Mouse (Mus musculus) layer of hippocampus, adult 11-12 months (tissue): ENCODE results near the gene Mapk11.

Source experiments
- DNase-seq: peaks from one replicate; pipeline ENCODE4 v3.0.0; 2022; ENCODE audit warnings: low spot score

Mapk11 gene

DNA sequence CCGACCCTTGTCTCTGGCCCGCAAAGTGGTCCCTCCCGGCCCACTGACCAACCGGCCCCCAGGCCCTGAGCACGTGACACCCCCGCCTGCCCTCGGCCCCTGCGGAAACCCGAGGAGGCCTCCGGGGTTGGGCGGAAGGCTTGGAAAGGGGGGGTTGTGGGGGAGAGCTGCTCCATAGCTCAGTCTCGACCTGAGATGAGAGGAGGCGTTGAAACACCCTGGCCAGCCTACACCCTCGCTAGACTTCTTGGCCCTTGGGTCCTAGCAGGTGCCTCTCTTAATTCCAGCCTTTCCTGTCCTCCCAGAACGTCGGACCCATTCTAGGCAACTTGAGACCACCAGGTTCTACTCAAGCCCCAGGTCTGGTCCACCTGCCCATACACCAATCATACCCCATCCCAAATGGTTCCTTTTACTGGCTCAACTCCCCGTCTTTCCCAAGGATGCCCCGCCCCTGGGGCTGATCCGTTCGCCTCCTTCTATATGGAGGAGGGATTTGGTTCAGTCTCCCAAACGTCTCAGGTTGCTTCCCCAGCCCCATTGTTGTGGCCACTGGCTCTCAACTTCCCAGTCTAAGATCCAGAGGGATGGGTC is 8.7 kb downstream of the Mapk11 start, which contains the start of gene Mapk12:
Gene Mapk12 (minus strand): TSS at position 45 of the 594 bp plus-strand sequence.
- DNase-seq, result no peak

DNA sequence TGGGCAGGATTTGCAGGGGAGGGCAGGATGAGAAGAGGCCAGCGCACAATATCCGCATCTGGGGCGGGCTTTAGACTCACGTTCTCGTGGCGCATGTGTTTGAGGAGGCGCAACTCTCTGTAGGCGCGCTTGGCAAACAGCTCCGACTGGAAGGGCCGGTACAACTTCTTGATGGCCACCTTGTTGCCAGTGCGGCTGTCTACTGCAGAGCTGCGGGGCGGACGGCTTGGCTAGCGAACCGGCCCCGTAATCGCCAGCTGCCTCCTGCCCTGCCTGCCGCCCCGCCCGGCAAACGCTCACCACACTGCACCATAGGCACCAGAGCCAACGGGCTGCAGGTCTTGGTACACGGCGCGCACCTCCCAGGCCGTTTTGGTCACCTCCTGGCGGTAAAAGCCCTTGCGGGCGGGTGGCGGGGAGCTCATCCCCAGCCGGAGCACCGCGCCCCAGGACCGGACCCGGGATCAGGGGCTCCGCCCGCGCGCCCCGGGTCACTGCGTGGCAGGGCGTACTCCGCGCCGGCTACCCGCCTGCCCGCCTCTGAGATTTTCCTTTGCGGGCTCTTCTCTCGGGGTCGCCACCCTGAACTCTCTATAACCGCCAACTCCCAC is 9.3 kb downstream of the Mapk11 start:
- DNase-seq, result no peak

DNA sequence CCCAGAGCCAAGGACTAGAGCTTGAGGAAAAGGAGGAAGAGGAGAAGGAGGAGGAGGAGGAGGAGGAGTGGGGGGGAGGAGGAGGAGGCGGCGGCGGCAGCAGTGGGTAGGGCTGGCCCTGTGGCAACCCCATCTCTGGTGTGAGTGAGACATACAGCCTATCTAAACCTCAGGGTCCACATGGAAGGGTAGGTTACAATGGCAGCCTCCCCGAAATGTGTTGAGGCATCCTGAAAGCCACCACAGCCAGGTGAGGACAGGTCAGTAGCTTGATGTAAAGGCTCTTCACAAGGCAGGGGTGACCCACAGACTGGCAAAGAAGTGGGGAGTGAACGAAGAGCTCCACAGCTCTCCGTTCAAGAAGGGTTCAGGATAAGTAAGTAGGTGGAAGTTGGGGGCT is 10.9 kb downstream of the Mapk11 start:
- no peak for DNase-seq

DNA sequence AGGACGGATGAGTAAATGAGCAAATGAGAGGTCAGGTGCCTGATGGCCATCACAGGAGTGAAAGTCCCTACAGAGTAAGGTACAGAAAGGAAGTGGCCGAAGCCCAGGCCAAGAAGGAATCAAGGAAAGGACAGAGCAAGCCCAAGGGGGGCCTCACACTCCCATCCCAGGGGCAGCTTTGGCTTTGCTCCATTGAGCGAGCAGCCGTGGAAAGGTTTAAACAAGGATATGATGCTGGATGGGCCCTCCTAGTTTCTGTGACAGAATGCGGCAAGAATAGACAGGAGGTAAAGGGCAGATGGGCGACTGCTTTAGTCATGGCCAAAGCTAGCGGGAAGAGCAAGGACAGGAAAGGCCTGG is 11.4 kb downstream of the Mapk11 start:
- DNase-seq, result no peak

DNA sequence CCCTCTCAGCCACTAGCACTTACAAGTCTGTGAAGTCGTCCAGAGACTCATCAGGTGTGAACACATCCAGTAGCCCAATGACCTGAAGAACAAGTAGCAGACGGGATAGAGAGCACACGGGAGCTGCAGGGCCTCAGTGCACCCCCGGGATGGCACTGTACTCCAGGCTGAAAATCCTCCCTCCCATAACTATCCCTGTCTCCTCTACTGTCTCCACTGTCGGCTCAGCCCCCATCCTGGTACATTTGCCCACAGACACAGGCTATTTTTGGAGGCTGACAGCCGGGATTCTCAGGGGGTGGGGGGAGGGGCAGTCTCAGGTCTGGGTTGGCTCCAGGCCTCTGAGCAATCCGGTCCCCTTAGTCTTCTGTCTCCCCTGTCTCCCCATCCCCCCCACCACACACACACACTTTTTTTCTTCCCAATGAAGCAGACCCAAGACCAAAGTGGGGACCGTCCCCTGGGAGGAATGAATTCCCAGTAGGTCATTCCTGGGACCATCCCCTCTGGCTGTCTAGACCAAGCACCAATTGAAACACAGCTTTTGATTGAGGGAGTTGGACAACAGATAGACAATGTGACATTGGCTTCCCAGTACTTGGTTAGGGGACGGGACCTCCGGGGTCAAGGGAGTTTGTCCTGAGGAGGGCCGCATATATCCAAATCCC is 11.9 kb downstream of the Mapk11 start:
- no peak for DNase-seq

DNA sequence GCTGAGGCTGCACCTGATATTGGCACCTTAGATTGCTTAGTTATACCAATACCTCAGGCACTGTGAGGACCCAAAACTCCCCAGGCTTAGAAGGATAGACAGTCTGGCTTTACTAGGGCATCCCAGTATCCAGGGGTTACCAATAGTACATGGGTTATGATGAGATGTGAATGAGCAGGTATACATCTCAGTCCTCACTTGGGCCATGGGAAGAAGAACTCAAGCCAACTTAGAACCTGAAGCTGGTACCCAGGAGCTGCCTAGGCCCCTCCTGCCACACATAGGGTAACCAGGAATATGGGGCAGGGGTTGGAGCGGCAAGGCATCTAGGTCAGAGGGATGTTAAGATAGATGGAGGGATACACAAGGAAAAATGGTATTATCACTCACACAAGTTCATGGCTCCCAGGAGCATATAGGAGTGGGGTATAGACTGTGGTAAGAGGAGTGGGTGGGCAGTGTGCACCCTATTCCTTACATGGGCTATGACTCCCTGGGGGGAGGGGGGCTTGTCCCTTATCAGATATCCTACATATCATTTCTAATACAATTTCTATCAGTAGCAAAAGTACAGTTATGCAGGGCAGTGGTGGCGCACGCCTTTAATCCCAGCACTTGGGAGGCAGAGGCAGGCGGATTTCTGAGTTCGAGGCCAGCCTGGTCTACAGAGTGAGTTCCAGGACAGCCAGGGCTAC is 12.8 kb downstream of the Mapk11 start:
- no peak for DNase-seq

DNA sequence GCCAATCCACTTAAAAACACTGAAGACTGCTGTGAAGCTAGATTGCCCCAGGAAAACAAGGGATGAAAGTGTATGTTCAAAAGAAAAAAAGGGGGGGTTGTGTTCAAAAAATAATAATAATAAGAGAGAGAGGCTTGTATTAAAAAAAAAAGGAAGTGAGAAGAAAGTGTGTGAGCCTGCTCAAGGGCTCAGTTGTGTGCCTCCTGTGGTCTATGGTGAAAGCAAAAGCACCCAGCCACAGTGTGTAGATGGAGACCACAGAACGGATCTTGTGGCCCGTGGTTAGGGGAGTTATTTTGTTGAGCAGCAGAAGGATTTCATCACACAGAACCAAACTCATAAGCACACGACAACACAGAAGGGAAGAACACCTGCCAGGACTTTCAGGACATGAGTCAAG is 18.1 kb downstream of the Mapk11 start:
- DNase-seq, result no peak

DNA sequence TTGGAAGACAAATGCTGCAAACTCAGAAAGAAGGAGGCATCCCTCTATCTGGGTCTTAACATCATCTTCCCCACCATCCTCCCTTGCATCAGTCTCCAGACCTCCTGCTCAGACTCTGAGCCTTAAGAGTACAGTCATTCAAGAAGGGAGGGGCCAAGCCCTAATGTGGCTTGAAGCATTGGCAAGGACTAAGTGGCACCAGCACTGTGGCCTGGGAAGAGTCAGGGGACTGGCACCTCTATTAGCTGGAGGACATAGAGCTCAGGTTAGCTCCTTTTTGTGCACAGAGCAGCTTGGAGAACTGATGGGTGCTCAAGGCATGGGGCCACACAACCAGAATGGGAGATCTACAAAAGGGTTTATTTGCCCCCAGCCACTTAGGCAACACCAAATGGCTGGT is 19.2 kb downstream of the Mapk11 start:
- no peak for DNase-seq

DNA sequence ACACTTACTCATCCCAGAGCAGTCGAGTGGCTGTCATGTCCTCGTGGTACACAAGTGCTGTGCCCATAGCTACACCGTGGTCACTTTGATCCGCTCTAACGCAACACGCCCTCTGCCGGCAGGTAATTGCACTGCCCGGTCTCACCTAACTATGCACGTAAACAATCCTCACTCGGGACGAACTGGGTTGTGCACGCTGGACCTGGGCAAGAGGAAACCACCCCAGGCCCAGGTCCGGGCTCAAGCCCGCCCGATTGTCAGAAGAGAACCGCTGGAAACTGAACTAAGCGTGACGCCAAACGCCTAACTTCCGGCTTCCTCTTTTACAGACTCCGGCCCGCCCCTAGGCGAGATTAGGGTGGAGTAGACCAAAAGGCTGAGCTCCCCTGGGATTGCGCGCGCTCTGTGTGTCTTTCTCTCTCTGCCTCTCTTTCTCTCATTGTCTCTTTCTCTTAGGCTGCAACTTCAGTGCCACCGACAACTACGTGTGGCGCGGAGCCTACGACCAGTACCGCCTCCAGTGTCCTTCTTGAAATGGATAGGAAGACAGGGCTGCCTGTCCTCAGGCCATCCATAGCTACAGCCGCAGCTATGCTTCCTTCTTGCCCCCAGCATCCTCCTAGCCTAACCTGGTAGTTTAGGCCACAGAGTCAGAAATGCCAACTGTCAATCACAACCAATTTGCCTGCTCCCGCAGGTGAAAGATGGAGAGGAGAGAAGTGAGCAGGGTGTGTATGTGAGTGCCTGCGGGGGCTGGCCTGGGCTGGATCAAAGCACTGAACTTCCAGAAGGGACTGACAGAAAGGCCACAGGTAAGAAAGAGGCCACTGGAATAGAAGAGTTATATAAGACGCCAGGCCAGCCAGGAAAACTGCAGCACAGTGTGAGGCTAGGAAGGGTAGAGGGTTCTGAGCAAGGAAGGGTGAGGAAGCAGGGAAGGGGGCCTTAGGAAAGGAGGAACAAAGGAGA is 20.8 kb downstream of the Mapk11 start, which contains the start of gene Hdac10:
Gene Hdac10 (minus strand): TSS at position 319 of the 969 bp plus-strand sequence.
- peak; percentile 85 for DNase-seq

DNA sequence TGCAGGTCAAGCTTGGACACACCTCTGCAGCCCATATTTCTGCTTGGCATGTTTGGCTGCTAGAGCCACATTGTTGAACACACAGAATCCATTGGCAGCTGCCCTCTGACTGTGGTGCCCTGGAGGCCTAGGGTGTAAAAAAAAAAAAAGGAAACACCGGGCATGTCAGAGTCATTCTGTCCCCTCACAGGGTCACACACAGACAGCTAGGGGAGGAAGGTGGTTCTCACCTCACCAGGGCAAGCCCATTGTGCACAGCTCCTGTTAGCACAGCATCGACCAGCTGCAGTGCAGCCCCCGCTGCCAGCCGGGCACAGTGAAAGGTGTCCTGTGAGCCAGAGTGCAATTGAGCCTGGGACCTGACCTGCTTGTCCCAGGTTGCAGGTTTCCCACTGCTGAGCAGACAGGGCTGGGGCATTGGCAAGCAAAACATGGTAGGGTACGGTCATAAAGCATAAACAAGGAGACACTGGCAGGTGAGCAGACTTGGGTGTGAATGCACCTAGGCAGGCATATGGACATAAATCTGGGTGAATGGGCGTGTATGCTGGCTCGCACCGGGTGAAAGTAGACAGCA is 22.0 kb downstream of the Mapk11 start:
- no peak for DNase-seq

DNA sequence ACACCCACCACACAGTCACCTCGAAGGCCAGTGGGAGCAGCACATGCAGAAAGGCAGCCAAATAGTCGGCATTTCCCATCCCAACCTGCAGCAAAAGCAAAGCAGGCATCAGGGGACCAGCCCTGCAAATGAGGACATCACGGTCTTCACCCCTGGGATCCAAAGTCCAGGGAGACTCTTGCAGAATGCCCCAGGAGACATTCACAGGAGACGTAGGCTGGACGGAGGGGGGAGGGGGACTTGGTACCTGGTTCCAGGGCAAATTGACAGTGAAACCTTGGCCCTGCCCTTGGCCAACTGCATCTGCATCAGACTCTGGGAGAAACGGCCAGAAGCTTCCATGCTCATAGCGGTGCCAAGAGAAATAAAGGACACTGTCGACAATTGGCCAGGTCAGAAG is 22.8 kb downstream of the Mapk11 start:
- no peak for DNase-seq

DNA sequence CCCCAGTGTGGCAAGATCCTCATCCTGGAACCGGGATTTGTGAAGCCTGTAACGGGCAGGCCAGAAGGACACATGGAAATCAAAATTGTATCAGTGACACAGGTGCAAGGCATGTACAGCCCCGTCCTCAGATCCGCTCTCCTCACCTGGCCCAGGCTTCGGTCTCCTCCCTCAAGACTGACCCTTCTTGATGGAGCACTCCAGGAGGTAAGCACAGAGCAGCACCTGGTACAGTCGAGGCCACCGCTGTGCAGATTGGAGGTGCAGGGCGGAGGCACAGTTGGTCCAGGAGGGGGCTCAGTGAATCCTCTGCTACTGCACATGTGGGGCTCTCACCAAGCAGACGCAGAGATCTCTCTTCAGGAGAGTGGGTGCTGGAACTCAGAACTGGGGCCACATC is 24.1 kb downstream of the Mapk11 start:
- no peak for DNase-seq

DNA sequence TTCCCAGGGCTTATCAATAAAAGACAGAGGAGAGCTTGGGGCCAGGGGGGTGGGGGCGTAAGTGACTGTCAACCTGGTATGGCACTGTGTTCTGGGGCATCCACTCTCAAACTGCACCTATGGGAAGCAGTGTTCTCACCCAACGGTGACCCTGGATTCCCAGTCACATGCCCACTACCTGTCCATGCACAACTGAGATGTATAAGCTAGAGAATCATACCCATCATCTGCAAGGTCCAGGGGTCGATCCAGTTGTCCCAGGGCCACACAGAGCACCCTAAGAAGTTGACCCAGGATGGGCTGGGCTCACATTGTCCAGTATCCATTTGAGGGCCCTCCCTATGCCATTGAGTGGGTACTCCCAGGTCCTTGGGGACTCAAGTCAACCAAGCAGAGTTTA is 25.1 kb downstream of the Mapk11 start:
- DNase-seq, result no peak

DNA sequence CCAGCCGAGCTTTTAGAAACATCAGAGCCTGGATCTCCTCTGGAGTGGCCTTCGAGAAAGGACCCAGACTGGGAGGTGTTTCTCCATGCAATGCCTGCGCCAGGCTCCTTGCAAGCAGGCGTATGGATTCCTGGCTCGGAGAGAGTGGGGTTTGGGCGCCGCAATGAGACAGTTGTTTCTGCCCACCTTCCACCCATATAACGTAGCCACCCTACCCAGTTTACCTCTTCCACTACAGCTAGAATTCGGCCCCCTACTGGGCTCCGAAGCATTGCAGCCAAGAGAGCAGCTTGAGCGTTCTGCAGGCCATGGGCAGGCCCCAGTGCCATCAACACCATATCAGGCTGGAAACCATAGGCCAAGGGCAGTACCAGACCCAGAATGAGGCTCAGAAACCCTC is 25.8 kb downstream of the Mapk11 start:
- DNase-seq, result peak; percentile 70

DNA sequence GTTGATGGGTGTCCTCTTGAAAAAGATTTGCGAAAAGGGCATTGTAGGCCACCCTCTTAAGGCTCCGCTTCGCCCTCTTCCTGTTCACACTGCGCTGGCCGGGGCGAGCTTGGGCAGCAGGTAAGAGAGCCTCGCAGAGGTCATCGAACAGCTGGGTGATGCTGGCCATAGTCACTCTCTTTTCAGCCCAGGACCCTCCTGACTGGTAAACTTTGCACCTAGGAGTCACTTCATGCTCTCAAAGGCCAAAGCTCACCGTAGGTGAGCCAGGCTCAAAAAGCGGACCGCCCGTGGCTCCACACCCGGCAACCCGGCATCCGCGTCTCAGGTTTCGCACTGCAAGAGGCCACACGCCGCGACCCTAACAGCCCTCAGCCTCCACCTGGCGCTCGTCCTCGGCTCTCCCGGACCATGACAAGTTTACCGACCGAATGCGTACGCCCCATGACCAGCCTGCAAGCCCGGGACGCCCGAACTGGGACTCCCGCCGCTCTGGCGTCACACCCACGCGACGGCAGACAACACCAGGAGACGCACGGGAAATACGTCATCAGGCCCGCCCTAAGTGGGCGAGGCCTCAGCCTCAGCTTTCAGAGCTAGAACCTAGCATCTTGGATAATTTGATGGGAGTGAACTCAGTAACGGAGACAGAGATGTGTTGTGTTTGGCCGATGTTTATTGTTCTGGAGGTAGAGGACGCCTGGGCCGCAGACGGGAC is 26.6 kb downstream of the Mapk11 start, which contains the start of gene Tubgcp6:
Gene Tubgcp6 (minus strand): TSS at position 464 of the 718 bp plus-strand sequence.
- peak; percentile 95 for DNase-seq

DNA sequence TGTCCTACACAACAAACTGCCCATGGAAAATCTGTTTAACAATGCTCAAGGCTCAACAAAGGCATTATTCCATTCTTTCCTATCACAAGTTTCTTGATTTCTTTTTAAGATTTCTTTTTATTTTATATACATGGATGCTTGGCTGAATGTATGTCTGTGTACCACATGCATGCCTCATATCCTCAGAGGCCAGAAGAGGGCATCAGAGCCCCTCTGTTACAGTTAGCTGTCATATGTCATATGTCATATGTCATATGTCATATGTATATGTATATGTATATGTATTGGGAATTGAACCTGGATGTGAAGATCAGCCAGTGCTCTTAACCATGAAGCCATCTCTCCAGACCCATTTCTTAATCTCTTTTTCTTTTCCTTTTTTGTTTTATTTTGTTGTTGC is 31.4 kb downstream of the Mapk11 start:
- no peak for DNase-seq

DNA sequence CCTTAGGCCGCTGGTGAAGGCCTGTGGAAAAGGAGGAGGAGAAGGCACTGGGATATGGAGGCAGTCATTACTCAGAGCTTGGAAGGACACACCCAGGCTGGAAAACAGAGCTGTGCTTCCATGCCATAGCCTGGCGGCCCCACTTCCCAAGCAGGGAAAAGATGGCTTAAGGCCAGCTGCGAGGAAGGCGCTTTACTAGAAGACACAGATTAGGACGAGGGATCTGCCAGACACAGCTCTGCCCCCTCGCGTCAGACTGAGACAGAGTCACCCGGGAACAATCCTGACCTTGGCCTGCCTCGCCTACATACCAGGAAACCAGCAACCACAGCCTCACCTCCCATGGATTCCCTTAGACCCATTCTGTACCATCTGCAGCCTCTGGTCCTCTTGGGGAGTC is 39.3 kb downstream of the Mapk11 start:
- DNase-seq, result no peak

DNA sequence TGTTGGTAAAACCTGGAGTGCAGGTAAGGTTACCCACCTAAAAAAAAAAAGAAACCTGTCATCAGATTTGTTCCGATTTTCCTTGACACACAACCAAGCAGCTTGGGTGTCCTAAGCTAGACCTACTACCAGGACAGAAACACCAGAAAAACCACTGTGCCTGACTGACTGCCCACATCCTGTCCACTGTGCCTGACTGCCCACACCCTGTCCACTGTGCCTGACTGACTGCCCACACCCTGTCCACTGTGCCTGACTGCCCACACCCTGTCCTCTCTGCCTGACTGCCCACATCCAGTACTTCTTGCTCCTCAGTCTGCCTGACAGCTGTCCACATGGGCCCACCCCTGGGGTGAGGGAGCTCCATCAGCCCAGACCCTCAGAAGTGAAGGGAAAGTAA is 42.5 kb downstream of the Mapk11 start:
- no peak for DNase-seq

DNA sequence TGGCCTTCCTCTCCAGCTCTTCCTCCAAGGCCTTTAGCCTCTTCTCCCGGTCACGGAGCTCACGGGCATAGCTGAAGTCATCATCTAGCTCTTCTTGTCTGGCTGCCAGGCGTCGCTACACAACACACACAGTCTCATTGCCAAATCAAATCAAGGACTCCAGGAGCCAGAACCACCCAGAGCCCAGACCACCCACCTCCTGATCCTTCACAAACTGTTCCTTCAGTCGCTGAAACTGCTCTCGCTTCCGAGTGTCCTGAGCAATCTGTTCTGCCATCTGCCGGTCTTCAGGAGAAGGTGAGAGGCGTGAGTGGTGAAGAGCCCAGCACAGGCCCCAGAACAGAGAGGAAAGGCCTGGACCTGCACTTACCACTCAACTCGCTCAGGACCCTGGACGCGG is 43.4 kb downstream of the Mapk11 start:
- DNase-seq, result no peak

DNA sequence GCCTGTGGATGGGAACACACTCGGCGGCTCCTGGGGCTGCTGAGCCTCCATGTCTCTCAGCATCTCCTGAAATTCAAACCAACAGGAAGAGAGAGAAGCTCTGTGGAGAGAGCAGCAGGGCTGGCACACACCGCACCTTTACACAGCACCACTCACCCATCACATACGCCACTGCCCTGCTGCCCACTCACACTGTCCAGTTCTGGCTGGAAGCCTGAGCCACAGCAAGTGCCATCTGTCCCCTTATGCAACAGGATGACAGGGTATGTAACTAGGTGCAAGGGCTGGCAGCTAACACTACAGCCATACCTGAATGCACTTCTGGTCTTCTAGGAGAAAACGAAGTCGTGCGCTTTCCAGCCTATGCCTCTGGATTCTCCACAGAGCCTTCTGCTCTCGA is 45.0 kb downstream of the Mapk11 start:
- no peak for DNase-seq

DNA sequence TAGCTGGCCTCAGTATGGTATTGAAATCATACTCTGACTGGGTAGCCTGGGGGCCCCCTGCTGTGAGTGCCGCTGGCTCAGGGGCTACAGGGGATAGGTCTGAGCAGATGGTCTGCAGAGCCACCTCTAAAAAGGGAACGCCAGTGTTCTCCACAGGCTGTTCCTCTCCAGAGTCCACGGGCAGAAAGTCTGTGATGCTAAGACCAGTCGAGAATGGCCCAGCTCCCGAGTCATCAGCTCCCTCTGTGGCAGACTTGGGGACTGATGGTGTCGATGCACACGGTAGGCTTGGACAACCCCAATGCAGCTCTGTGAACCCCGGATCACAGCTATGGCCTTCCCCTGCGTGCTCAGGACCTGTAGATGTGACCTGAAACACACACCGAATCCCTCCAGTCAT is 45.5 kb downstream of the Mapk11 start:
- no peak for DNase-seq
